In genomic region chr17:25880913-25881641, GRCm38 (mm10) we compare ENCODE assay signal across 9 mouse cellular contexts. TPM values are rescaled to one million over a fixed set of nuclear protein-coding genes. Genes with fewer than 3 reads are reported as not detected.
A peak's percentile ranks its signal among the peaks of the same experiment; 100 is the strongest.
DNase-seq lines count a peak whose midpoint lies in the region; ATAC-seq and TF ChIP-seq lines count a peak whose summit lies in the region.
"Had no signal": no experiment of that assay in that cellular context is flagged by ENCODE, and none has a peak within 500 bp of the region (broad histone marks: within the 10 kb centered on the region; RNA-seq: fewer than 3 reads in every experiment).

No protein-coding gene starts in this region.

- ATAC-seq in lung, embryonic 14.5 days (ENCODE audit: insufficient read depth): no peak
- no peak for ATAC-seq in forebrain, embryonic 13.5 days
- ATAC-seq in liver, postnatal 0 days: 0 out of 2 replicates have a peak, but pooled peaks have one; percentile 19
- ATAC-seq in intestine, embryonic 16.5 days: no peak

- H3K4me1 ChIP-seq in lung, embryonic 14.5 days (ENCODE audit: insufficient read depth): peaks cover 4% of the 10 kb centered on the region; the same call in 1 of the 2 replicates
- no peaks in the 10 kb centered on the region; the same call in none of the 2 replicates for H3K4me1 ChIP-seq in lung, adult 2 months (ENCODE audit: control insufficient read depth, insufficient read depth, low read length)
- H3K4me1 ChIP-seq in forebrain, embryonic 13.5 days: peaks cover 27% of the 10 kb centered on the region
- H3K4me1 ChIP-seq in liver, postnatal 0 days (ENCODE audit: insufficient read depth): peaks cover 24% of the 10 kb centered on the region
- peaks cover 10% of the 10 kb centered on the region for H3K4me1 ChIP-seq in intestine, embryonic 16.5 days (ENCODE audit: control insufficient read depth, insufficient read depth, low read length)

- peaks cover 66% of the 10 kb centered on the region for H3K36me3 ChIP-seq in lung, embryonic 14.5 days (ENCODE audit: insufficient read depth)
- peaks cover 62% of the 10 kb centered on the region for H3K36me3 ChIP-seq in forebrain, embryonic 13.5 days (ENCODE audit: poor library complexity, severe bottlenecking)
- peaks cover 23% of the 10 kb centered on the region for H3K36me3 ChIP-seq in liver, postnatal 0 days (replicated peaks; ENCODE audit: insufficient read depth, low read length)
- peaks cover 14% of the 10 kb centered on the region; the same call in 1 of the 2 replicates for H3K36me3 ChIP-seq in intestine, embryonic 16.5 days (ENCODE audit: control insufficient read depth, insufficient read depth, low read length)

- TF ChIP-seq EP300 in liver, postnatal 0 days (IDR thresholded peaks at IDR 0.05; ENCODE audit: low read depth): no peak

- no peak for TF ChIP-seq CTCF in lung, embryonic 14.5 days (IDR thresholded peaks at IDR 0.05; ENCODE audit: low read depth)
- TF ChIP-seq CTCF in lung, adult 2 months (IDR thresholded peaks at IDR 0.05; ENCODE audit: insufficient read depth, low read length): no peak
- TF ChIP-seq CTCF in liver, postnatal 0 days (IDR thresholded peaks at IDR 0.05; ENCODE audit: low read depth): no peak

- no peak overlapping the region for H3K4me3 ChIP-seq in lung, embryonic 14.5 days (ENCODE audit: low read depth, low read length)
- H3K4me3 ChIP-seq in lung, adult 2 months (replicated peaks; ENCODE audit: extremely low read depth, low read depth, low read length): no peak overlapping the region
- H3K4me3 ChIP-seq in forebrain, embryonic 13.5 days: no peak overlapping the region
- no peak overlapping the region for H3K4me3 ChIP-seq in liver, postnatal 0 days (ENCODE audit: low read depth, low read length)
- H3K4me3 ChIP-seq in intestine, embryonic 16.5 days (ENCODE audit: low read length): no peak overlapping the region
- H3K4me3 ChIP-seq: limb, embryonic 15.5 days had no signal

- H3K27ac ChIP-seq in lung, embryonic 14.5 days (ENCODE audit: low read depth): 0 out of 2 replicates have a peak overlapping the region, but pooled peaks have one; percentile 30
- peak overlapping the region; percentile 52 for H3K27ac ChIP-seq in forebrain, embryonic 13.5 days
- peak overlapping the region; percentile 7; the same call in 1 of the 2 replicates for H3K27ac ChIP-seq in liver, postnatal 0 days (ENCODE audit: low read depth)
- H3K27ac ChIP-seq in intestine, embryonic 16.5 days (ENCODE audit: low read length): no peak overlapping the region
- H3K27ac ChIP-seq: limb, embryonic 15.5 days had no signal

- DNase-seq in lung, embryonic 14.5 days: no peak
- no peak for DNase-seq in lung, adult 2 months
- DNase-seq in liver, postnatal 0 days: no peak
- DNase-seq in gastrocnemius, postnatal 4 days (ENCODE audit: low spot score in 2 of 2): no peak
- DNase-seq in gastrocnemius, postnatal 25 days: no peak
- DNase-seq: cerebellum, adult 11 months had no signal

- H3K9me3 ChIP-seq in lung, embryonic 14.5 days (ENCODE audit: low read depth, low read length): no peaks in the 10 kb centered on the region
- H3K9me3 ChIP-seq in forebrain, embryonic 13.5 days (replicated peaks): no peaks in the 10 kb centered on the region
- H3K9me3 ChIP-seq in liver, postnatal 0 days (ENCODE audit: low read length): no peaks in the 10 kb centered on the region
- no peaks in the 10 kb centered on the region for H3K9me3 ChIP-seq in intestine, embryonic 16.5 days (ENCODE audit: control insufficient read depth, low read length)
- H3K9me3 ChIP-seq: limb, embryonic 15.5 days had no signal

- H3K9ac ChIP-seq in lung, embryonic 14.5 days: no peak overlapping the region
- peak overlapping the region; percentile 23; the same call in 1 of the 2 replicates for H3K9ac ChIP-seq in forebrain, embryonic 13.5 days
- no peak overlapping the region for H3K9ac ChIP-seq in liver, postnatal 0 days (replicated peaks)
- no peak overlapping the region for H3K9ac ChIP-seq in intestine, embryonic 16.5 days (ENCODE audit: low read depth, low read length)
- H3K9ac ChIP-seq: limb, embryonic 15.5 days had no signal

- no peak for TF ChIP-seq POLR2A in lung, adult 2 months (IDR thresholded peaks at IDR 0.05; ENCODE audit: borderline replicate concordance, extremely low read depth, low read depth, low read length)

- 14% methylated on average over 5 of the region's 5 CpGs for WGBS in lung, embryonic 14.5 days
- WGBS in lung, adult 2 months: 25% methylated on average over 5 of the region's 5 CpGs
- 5% methylated on average over 5 of the region's 5 CpGs for WGBS in forebrain, embryonic 13.5 days
- WGBS in liver, postnatal 0 days (ENCODE audit: insufficient replicate concordance): 42% methylated on average over 5 of the region's 5 CpGs
- WGBS in intestine, embryonic 16.5 days: 22% methylated on average over 5 of the region's 5 CpGs

- no peaks in the 10 kb centered on the region for H3K27me3 ChIP-seq in lung, embryonic 14.5 days (ENCODE audit: insufficient read depth, low read length)
- H3K27me3 ChIP-seq in forebrain, embryonic 13.5 days: no peaks in the 10 kb centered on the region
- no peaks in the 10 kb centered on the region for H3K27me3 ChIP-seq in liver, postnatal 0 days (ENCODE audit: insufficient read depth, low read length)
- H3K27me3 ChIP-seq in intestine, embryonic 16.5 days (replicated peaks; ENCODE audit: control insufficient read depth, insufficient read depth, low read length): no peaks in the 10 kb centered on the region
- H3K27me3 ChIP-seq: limb, embryonic 15.5 days had no signal

- H3K4me2 ChIP-seq in lung, embryonic 14.5 days: no peak overlapping the region
- H3K4me2 ChIP-seq in forebrain, embryonic 13.5 days: no peak overlapping the region
- H3K4me2 ChIP-seq in liver, postnatal 0 days (ENCODE audit: low read depth, low read length): no peak overlapping the region
- H3K4me2 ChIP-seq in intestine, embryonic 16.5 days (ENCODE audit: low read depth, low read length): no peak overlapping the region
- H3K4me2 ChIP-seq: limb, embryonic 15.5 days had no signal

RNA-seq across cellular contexts. Expression of gene Wfikkn1, which starts 0.4 kb away (rescaled TPM):
- polyA plus RNA-seq in lung, embryonic 14.5 days (2014; fragmentation: Nextera tagmentation; extraction: Ambion mirVana): 0.57 and 0.87 TPM in 2 replicates
- polyA plus RNA-seq in lung, adult 2 months (2012; rRNA removed): 1.0 and 1.4 TPM in 2 replicates
- polyA plus RNA-seq in forebrain, embryonic 13.5 days (2015; fragmentation: Nextera tagmentation; extraction: Ambion mirVana): 0.76 and 0.77 TPM in 2 replicates
- 0.33 and 0.54 TPM in 2 replicates for polyA plus RNA-seq in liver, postnatal 0 days (2015; fragmentation: Nextera tagmentation; extraction: Ambion mirVana)
- 0.16 and 0.55 TPM in 2 replicates for polyA plus RNA-seq in intestine, embryonic 16.5 days (2015; fragmentation: Nextera tagmentation; extraction: Ambion mirVana)
- total RNA-seq in gastrocnemius, postnatal 4 days (2021): 1 to 10 TPM in 1 of 2 experiments, under 1 TPM in 1; 0.88 to 1.4 TPM
- total RNA-seq in gastrocnemius, postnatal 25 days (2021): under 1 TPM; 0.35 to 0.36 TPM

RNA-seq across cellular contexts. Expression of gene Mettl26, which starts 6.2 kb away (rescaled TPM):
- polyA plus RNA-seq in lung, embryonic 14.5 days (2014; fragmentation: Nextera tagmentation; extraction: Ambion mirVana): 44.6 and 45.7 TPM in 2 replicates
- polyA plus RNA-seq in lung, adult 2 months (2012; rRNA removed): 78.1 and 103 TPM in 2 replicates
- polyA plus RNA-seq in forebrain, embryonic 13.5 days (2015; fragmentation: Nextera tagmentation; extraction: Ambion mirVana): 62.5 and 67.1 TPM in 2 replicates
- 64.8 and 72.5 TPM in 2 replicates for polyA plus RNA-seq in liver, postnatal 0 days (2015; fragmentation: Nextera tagmentation; extraction: Ambion mirVana)
- polyA plus RNA-seq in intestine, embryonic 16.5 days (2015; fragmentation: Nextera tagmentation; extraction: Ambion mirVana): 61.0 and 66.9 TPM in 2 replicates
- total RNA-seq in gastrocnemius, postnatal 4 days (2021): 10 to 100 TPM; 20.0 to 21.3 TPM
- total RNA-seq in gastrocnemius, postnatal 25 days (2021): 10 to 100 TPM; 31.9 to 37.0 TPM

RNA-seq across cellular contexts. Expression of gene Mcrip2, which starts 12.5 kb away (rescaled TPM):
- polyA plus RNA-seq in lung, embryonic 14.5 days (2014; fragmentation: Nextera tagmentation; extraction: Ambion mirVana): 17.7 and 17.9 TPM in 2 replicates
- polyA plus RNA-seq in lung, adult 2 months (2012; rRNA removed): 22.7 and 31.1 TPM in 2 replicates
- polyA plus RNA-seq in forebrain, embryonic 13.5 days (2015; fragmentation: Nextera tagmentation; extraction: Ambion mirVana): 12.9 and 13.6 TPM in 2 replicates
- polyA plus RNA-seq in liver, postnatal 0 days (2015; fragmentation: Nextera tagmentation; extraction: Ambion mirVana): 127 and 143 TPM in 2 replicates
- 79.5 and 89.3 TPM in 2 replicates for polyA plus RNA-seq in intestine, embryonic 16.5 days (2015; fragmentation: Nextera tagmentation; extraction: Ambion mirVana)
- 10 to 100 TPM; 46.1 to 48.6 TPM for total RNA-seq in gastrocnemius, postnatal 4 days (2021)
- total RNA-seq in gastrocnemius, postnatal 25 days (2021): 100 to 1,000 TPM; 102 to 114 TPM

RNA-seq across cellular contexts. Expression of gene Wdr90, which starts 19.8 kb away (rescaled TPM):
- polyA plus RNA-seq in lung, embryonic 14.5 days (2014; fragmentation: Nextera tagmentation; extraction: Ambion mirVana): 29.9 and 34.1 TPM in 2 replicates
- 35.7 and 40.3 TPM in 2 replicates for polyA plus RNA-seq in lung, adult 2 months (2012; rRNA removed)
- 24.9 and 28.5 TPM in 2 replicates for polyA plus RNA-seq in forebrain, embryonic 13.5 days (2015; fragmentation: Nextera tagmentation; extraction: Ambion mirVana)
- polyA plus RNA-seq in liver, postnatal 0 days (2015; fragmentation: Nextera tagmentation; extraction: Ambion mirVana): 2.7 and 3.4 TPM in 2 replicates
- polyA plus RNA-seq in intestine, embryonic 16.5 days (2015; fragmentation: Nextera tagmentation; extraction: Ambion mirVana): 11.3 and 11.9 TPM in 2 replicates
- 10 to 100 TPM; 11.7 to 12.0 TPM for total RNA-seq in gastrocnemius, postnatal 4 days (2021)
- total RNA-seq in gastrocnemius, postnatal 25 days (2021): 1 to 10 TPM; 1.2 to 2.1 TPM

RNA-seq across cellular contexts. Expression of gene Rhot2, which starts 36.4 kb away (rescaled TPM):
- polyA plus RNA-seq in lung, embryonic 14.5 days (2014; fragmentation: Nextera tagmentation; extraction: Ambion mirVana): 10.8 and 11.0 TPM in 2 replicates
- 59.6 and 61.2 TPM in 2 replicates for polyA plus RNA-seq in lung, adult 2 months (2012; rRNA removed)
- 16.2 and 17.6 TPM in 2 replicates for polyA plus RNA-seq in forebrain, embryonic 13.5 days (2015; fragmentation: Nextera tagmentation; extraction: Ambion mirVana)
- polyA plus RNA-seq in liver, postnatal 0 days (2015; fragmentation: Nextera tagmentation; extraction: Ambion mirVana): 9.8 and 10.4 TPM in 2 replicates
- polyA plus RNA-seq in intestine, embryonic 16.5 days (2015; fragmentation: Nextera tagmentation; extraction: Ambion mirVana): 21.5 and 23.2 TPM in 2 replicates
- total RNA-seq in gastrocnemius, postnatal 4 days (2021): 10 to 100 TPM; 34.9 to 41.5 TPM
- total RNA-seq in gastrocnemius, postnatal 25 days (2021): 10 to 100 TPM; 54.4 to 76.1 TPM
